Mouse (Mus musculus): ENCODE data around the gene Nt5c2. TPM values are rescaled to one million over a fixed set of nuclear protein-coding genes. Genes with fewer than 3 reads are reported as not detected.
"Not testable (repeated sequence)": the region's sequence is repeated elsewhere in the genome, so short reads cannot be mapped to it uniquely, and the experiment has no call there.

Gene Nt5c2
- polyA plus RNA-seq, 1 experiment from 2014 or later = 81.5 TPM

GRCm38 (mm10) chr19:47015396-47015795, 443 bp upstream of the Nt5c2 start:
- no peaks in the 10 kb centered on the region for H3K9me3 ChIP-seq
- peak overlapping the region; percentile 65 for H3K4me3 ChIP-seq
- H3K4me2 ChIP-seq (replicated peaks) = peak overlapping the region; percentile 67
- 1% methylated on average over 37 of the region's 37 CpGs for WGBS
- peak overlapping the region; percentile 82 for H3K9ac ChIP-seq
- H3K4me1 ChIP-seq = peaks cover 21% of the 10 kb centered on the region
- peak overlapping the region; percentile 82 for H3K27ac ChIP-seq
- 0 out of 2 replicates have a peak, but pooled peaks have one; percentile 8 for ATAC-seq (ENCODE audit: low FRiP score, low read depth)
- no peaks in the 10 kb centered on the region for H3K36me3 ChIP-seq
- H3K27me3 ChIP-seq (replicated peaks) = peaks cover 45% of the 10 kb centered on the region

- no peaks in the 10 kb centered on the region for H3K36me3 ChIP-seq
- peak overlapping the region; percentile 82 for H3K9ac ChIP-seq
- no peaks in the 10 kb centered on the region for H3K9me3 ChIP-seq
- H3K4me2 ChIP-seq (replicated peaks) = peak overlapping the region; percentile 67
- peak overlapping the region; percentile 74 for H3K27ac ChIP-seq
- ATAC-seq (ENCODE audit: low FRiP score, low read depth) = peak; percentile 7; the same call in 1 of the 2 replicates
- H3K4me3 ChIP-seq = peak overlapping the region; percentile 65
- under 1% methylated on average over 11 of the region's 11 CpGs for WGBS
- H3K27me3 ChIP-seq (replicated peaks) = peaks cover 45% of the 10 kb centered on the region
- peaks cover 15% of the 10 kb centered on the region for H3K4me1 ChIP-seq
Measured at GRCm38 (mm10) chr19:47014159-47014446, 850 bp downstream of the Nt5c2 start.

- H3K27me3 ChIP-seq (replicated peaks) = peaks cover 45% of the 10 kb centered on the region
Measured at GRCm38 (mm10) chr19:47013340-47014158, 1.4 kb downstream of the Nt5c2 start.

GRCm38 (mm10) chr19:47012521-47013130, 2.3 kb downstream of the Nt5c2 start:
- peaks cover 42% of the 10 kb centered on the region for H3K27me3 ChIP-seq (replicated peaks)
- H3K9me3 ChIP-seq = 0 out of 2 replicates have a peak, but pooled peaks cover 4% of the 10 kb centered on the region
- H3K9ac ChIP-seq = no peak overlapping the region
- peaks cover 14% of the 10 kb centered on the region for H3K4me1 ChIP-seq
- 92% methylated on average over 15 of the region's 15 CpGs for WGBS
- no peak overlapping the region for H3K4me3 ChIP-seq
- H3K4me2 ChIP-seq (replicated peaks) = no peak overlapping the region
- no peak overlapping the region for H3K27ac ChIP-seq
- no peaks in the 10 kb centered on the region for H3K36me3 ChIP-seq
- no peak for ATAC-seq (ENCODE audit: low FRiP score, low read depth)

More at GRCm38 (mm10) chr19:47013340-47014158, 1.4 kb downstream of the Nt5c2 start:
- Histone ChIP-seq H3K4me2 (replicated peaks) (peak overlapping the region; percentile 67), H3K27ac (peak overlapping the region; percentile 74), H3K36me3 (no peaks in the 10 kb centered on the region), H3K9me3 (0 out of 2 replicates have a peak, but pooled peaks cover 3% of the 10 kb centered on the region), H3K4me3 (peak overlapping the region; percentile 65), H3K4me1 (peaks cover 14% of the 10 kb centered on the region), H3K9ac (peak overlapping the region; percentile 82)
- no peak for ATAC-seq (ENCODE audit: low FRiP score, low read depth)
- WGBS = 10% methylated on average over 20 of the region's 20 CpGs

GRCm38 (mm10) chr19:47009943-47010342, 5.0 kb downstream of the Nt5c2 start:
- Histone ChIP-seq H3K27me3 (replicated peaks) (peaks cover 26% of the 10 kb centered on the region), H3K9ac (no peak overlapping the region), H3K4me2 (replicated peaks) (no peak overlapping the region), H3K9me3 (0 out of 2 replicates have a peak, but pooled peaks cover 4% of the 10 kb centered on the region), H3K4me3 (no peak overlapping the region), H3K36me3 (no peaks in the 10 kb centered on the region), H3K27ac (no peak overlapping the region), H3K4me1 (peaks cover 5% of the 10 kb centered on the region; the same call in 1 of the 2 replicates)
- 92% methylated on average over 5 of the region's 5 CpGs for WGBS
- ATAC-seq (ENCODE audit: low FRiP score, low read depth) = no peak

GRCm38 (mm10) chr19:47009420-47009819, 5.5 kb downstream of the Nt5c2 start:
- H3K4me2 ChIP-seq (replicated peaks) = no peak overlapping the region
- no peak for ATAC-seq (ENCODE audit: low FRiP score, low read depth)
- no peak overlapping the region for H3K9ac ChIP-seq
- H3K9me3 ChIP-seq = 0 out of 2 replicates have a peak, but pooled peaks cover 4% of the 10 kb centered on the region
- H3K27ac ChIP-seq = no peak overlapping the region
- H3K4me1 ChIP-seq = 0 out of 2 replicates have a peak, but pooled peaks cover under 1% of the 10 kb centered on the region
- 90% methylated on average over 7 of the region's 7 CpGs for WGBS
- peaks cover 20% of the 10 kb centered on the region for H3K27me3 ChIP-seq (replicated peaks)
- H3K4me3 ChIP-seq = no peak overlapping the region
- no peaks in the 10 kb centered on the region for H3K36me3 ChIP-seq

- no peaks in the 10 kb centered on the region for H3K36me3 ChIP-seq
- no peak overlapping the region for H3K9ac ChIP-seq
- 2% methylated on average over 4 of the region's 4 CpGs for WGBS
- H3K4me1 ChIP-seq = no peaks in the 10 kb centered on the region
- no peak for ATAC-seq (ENCODE audit: low FRiP score, low read depth)
- no peak overlapping the region for H3K4me2 ChIP-seq (replicated peaks)
- 0 out of 2 replicates have a peak, but pooled peaks cover 4% of the 10 kb centered on the region for H3K9me3 ChIP-seq
- no peak overlapping the region for H3K27ac ChIP-seq
- H3K4me3 ChIP-seq = no peak overlapping the region
- no peaks in the 10 kb centered on the region for H3K27me3 ChIP-seq (replicated peaks)
Measured at GRCm38 (mm10) chr19:47006321-47006720, 8.6 kb downstream of the Nt5c2 start.

GRCm38 (mm10) chr19:47005873-47006272, 9.1 kb downstream of the Nt5c2 start:
- Histone ChIP-seq H3K36me3 (no peaks in the 10 kb centered on the region), H3K4me2 (replicated peaks) (no peak overlapping the region), H3K4me1 (no peaks in the 10 kb centered on the region), H3K9ac (no peak overlapping the region), H3K4me3 (no peak overlapping the region), H3K27ac (no peak overlapping the region), H3K27me3 (replicated peaks) (no peaks in the 10 kb centered on the region), H3K9me3 (0 out of 2 replicates have a peak, but pooled peaks cover 4% of the 10 kb centered on the region)
- WGBS = 57% methylated on average over 5 of the region's 5 CpGs
- no peak for ATAC-seq (ENCODE audit: low FRiP score, low read depth)

GRCm38 (mm10) chr19:47003742-47004511, 11.0 kb downstream of the Nt5c2 start:
- Histone ChIP-seq H3K27ac (no peak overlapping the region), H3K36me3 (no peaks in the 10 kb centered on the region), H3K4me1 (no peaks in the 10 kb centered on the region), H3K4me3 (no peak overlapping the region), H3K9ac (no peak overlapping the region), H3K4me2 (replicated peaks) (no peak overlapping the region), H3K9me3 (0 out of 2 replicates have a peak, but pooled peaks cover 4% of the 10 kb centered on the region), H3K27me3 (replicated peaks) (no peaks in the 10 kb centered on the region)
- 71% methylated on average over 6 of the region's 6 CpGs for WGBS
- no peak for ATAC-seq (ENCODE audit: low FRiP score, low read depth)

GRCm38 (mm10) chr19:47000357-47000756, 14.6 kb downstream of the Nt5c2 start:
- not testable (repeated sequence) for H3K9me3 ChIP-seq; H3K36me3 ChIP-seq; H3K27ac ChIP-seq; H3K4me3 ChIP-seq; H3K4me2 ChIP-seq (replicated peaks); ATAC-seq (ENCODE audit: low FRiP score, low read depth); H3K9ac ChIP-seq; H3K4me1 ChIP-seq; H3K27me3 ChIP-seq (replicated peaks)
- WGBS = 72% methylated on average over 3 of the region's 3 CpGs

- Histone ChIP-seq H3K27ac (no peak overlapping the region), H3K9me3 (no peaks in the 10 kb centered on the region), H3K36me3 (no peaks in the 10 kb centered on the region), H3K4me1 (no peaks in the 10 kb centered on the region), H3K4me3 (no peak overlapping the region), H3K27me3 (replicated peaks) (no peaks in the 10 kb centered on the region), H3K4me2 (replicated peaks) (no peak overlapping the region), H3K9ac (no peak overlapping the region)
- ATAC-seq (ENCODE audit: low FRiP score, low read depth) = no peak
- WGBS = 84% methylated on average over 6 of the region's 6 CpGs
Measured at GRCm38 (mm10) chr19:46999753-47000152, 15.2 kb downstream of the Nt5c2 start.

- no peak overlapping the region for H3K9ac ChIP-seq
- no peak for ATAC-seq (ENCODE audit: low FRiP score, low read depth)
- H3K27me3 ChIP-seq (replicated peaks) = no peaks in the 10 kb centered on the region
- H3K4me3 ChIP-seq = no peak overlapping the region
- WGBS = 85% methylated on average over 4 of the region's 4 CpGs
- no peaks in the 10 kb centered on the region for H3K4me1 ChIP-seq
- no peaks in the 10 kb centered on the region for H3K36me3 ChIP-seq
- H3K27ac ChIP-seq = no peak overlapping the region
- H3K4me2 ChIP-seq (replicated peaks) = no peak overlapping the region
- no peaks in the 10 kb centered on the region for H3K9me3 ChIP-seq
Measured at GRCm38 (mm10) chr19:46998953-46999352, 16.0 kb downstream of the Nt5c2 start.

Measured in neural tube, embryonic 12.5 days (tissue).